Mouse (Mus musculus): ENCODE measurements around the gene Cox8b.
"Not testable (repeated sequence)": the region's sequence is repeated elsewhere in the genome, so short reads cannot be mapped to it uniquely, and the experiment has no call there.

The Cox8b gene

GRCm38 (mm10) chr7:140912846-140913482 is 12.7 kb upstream of the Cox8b start:
- no peak for DNase-seq (ENCODE audit: low spot score)

- no peak for DNase-seq (ENCODE audit: low spot score)
Measured at GRCm38 (mm10) chr7:140912293-140912692, 12.0 kb upstream of the Cox8b start.

GRCm38 (mm10) chr7:140908634-140909107 is 8.4 kb upstream of the Cox8b start:
- peak; percentile 49 for DNase-seq (ENCODE audit: low spot score)

GRCm38 (mm10) chr7:140908181-140908580 is 7.9 kb upstream of the Cox8b start:
- no peak for DNase-seq (ENCODE audit: low spot score)

GRCm38 (mm10) chr7:140907697-140908096 is 7.5 kb upstream of the Cox8b start:
- no peak for DNase-seq (ENCODE audit: low spot score)

- no peak for DNase-seq (ENCODE audit: low spot score)
Measured at GRCm38 (mm10) chr7:140907131-140907530, 6.9 kb upstream of the Cox8b start.

GRCm38 (mm10) chr7:140905642-140906081 is 5.4 kb upstream of the Cox8b start:
- DNase-seq (ENCODE audit: low spot score) = no peak

- peak; percentile 84 for DNase-seq (ENCODE audit: low spot score)
Measured at GRCm38 (mm10) chr7:140903212-140903611, 3.0 kb upstream of the Cox8b start.

GRCm38 (mm10) chr7:140902036-140902875 is 2.0 kb upstream of the Cox8b start:
- no peak for DNase-seq (ENCODE audit: low spot score)

- DNase-seq (ENCODE audit: low spot score) = no peak
Measured at GRCm38 (mm10) chr7:140899121-140899520, 1.1 kb downstream of the Cox8b start.

- no peak for DNase-seq (ENCODE audit: low spot score)
Measured at GRCm38 (mm10) chr7:140897863-140898262, 2.4 kb downstream of the Cox8b start.

- no peak for DNase-seq (ENCODE audit: low spot score)
Measured at GRCm38 (mm10) chr7:140894611-140895010, 5.6 kb downstream of the Cox8b start.

GRCm38 (mm10) chr7:140894031-140894430 is 6.2 kb downstream of the Cox8b start:
- DNase-seq (ENCODE audit: low spot score) = no peak

- DNase-seq (ENCODE audit: low spot score) = not testable (repeated sequence)
Measured at GRCm38 (mm10) chr7:140890636-140891035, 9.6 kb downstream of the Cox8b start.

- DNase-seq (ENCODE audit: low spot score) = no peak
Measured at GRCm38 (mm10) chr7:140882469-140882803, 17.8 kb downstream of the Cox8b start.

GRCm38 (mm10) chr7:140881696-140882468 is 18.4 kb downstream of the Cox8b start, which contains the start of the genes Psmd13 and Sirt3:
Gene Psmd13 (plus strand): TSS chr7:140881968.
Gene Sirt3 (minus strand): TSS chr7:140882309.
- peak; percentile 84 for DNase-seq (ENCODE audit: low spot score)

- DNase-seq (ENCODE audit: low spot score) = no peak
Measured at GRCm38 (mm10) chr7:140880865-140881515, 19.3 kb downstream of the Cox8b start.

GRCm38 (mm10) chr7:140880419-140880818 is 19.8 kb downstream of the Cox8b start:
- DNase-seq (ENCODE audit: low spot score) = no peak

- no peak for DNase-seq (ENCODE audit: low spot score)
Measured at GRCm38 (mm10) chr7:140879355-140879754, 20.9 kb downstream of the Cox8b start.

GRCm38 (mm10) chr7:140877364-140877763 is 22.9 kb downstream of the Cox8b start:
- DNase-seq (ENCODE audit: low spot score) = no peak

- DNase-seq (ENCODE audit: low spot score) = no peak
Measured at GRCm38 (mm10) chr7:140874224-140874623, 26.0 kb downstream of the Cox8b start.

- no peak for DNase-seq (ENCODE audit: low spot score)
Measured at GRCm38 (mm10) chr7:140864761-140865160, 35.5 kb downstream of the Cox8b start.

All from ovary, postnatal 10 days (tissue).